Mouse (Mus musculus) monocyte, adult 2 months (primary cell): ENCODE measurements around the gene Numb.
"Not testable (repeated sequence)": the region's sequence is repeated elsewhere in the genome, so short reads cannot be mapped to it uniquely, and the experiment has no call there.

ENCODE experiments used
- DNase-seq, 2 experiments: peaks; one replicate each; pipeline ENCODE4 v3.0.0; 2022; ENCODE audit warnings: low spot score in 2 of 2, low read depth in 1 of 2

Numb gene

DNA sequence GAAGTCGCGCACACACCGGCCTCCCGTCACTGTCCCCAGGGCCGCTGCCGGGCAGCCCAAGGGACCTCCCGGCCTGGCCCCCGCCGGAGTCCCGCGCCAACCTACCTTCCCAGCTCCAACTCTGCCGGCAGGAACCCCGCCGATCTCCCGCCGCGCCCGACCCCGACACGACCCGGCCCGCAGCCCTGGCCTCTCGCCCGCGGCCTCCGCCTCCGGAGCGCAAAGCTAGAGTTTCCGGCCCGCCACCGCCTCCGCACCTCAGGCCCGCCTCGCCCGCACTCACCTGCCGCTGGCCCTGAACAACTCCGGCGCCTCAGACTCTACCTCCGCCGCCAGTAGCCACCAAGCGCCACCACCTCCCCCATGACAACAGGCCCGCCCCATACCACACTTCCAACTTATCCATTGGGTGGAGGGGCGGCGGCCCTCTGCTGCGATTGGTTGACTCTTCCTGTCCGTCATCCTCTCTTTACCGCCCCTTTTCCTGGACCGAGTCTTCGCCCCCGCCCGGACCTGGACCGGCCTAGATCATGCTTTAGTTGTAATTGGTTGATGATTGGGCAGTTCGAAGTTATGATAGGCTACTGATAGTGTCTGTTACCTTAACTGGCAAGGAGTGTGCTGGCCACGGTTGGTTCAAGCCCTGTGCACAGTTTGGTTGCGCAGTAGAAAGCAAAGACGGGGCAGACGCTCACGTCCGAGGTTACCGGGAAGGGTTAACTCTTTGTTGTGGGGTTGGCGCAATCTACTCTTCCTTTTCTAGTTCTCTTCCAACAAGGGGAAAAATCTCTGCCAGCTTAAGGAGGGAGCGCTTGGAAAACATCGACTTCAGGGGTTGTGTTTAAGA, at the start of gene Numb:
Numb (minus strand) TSS at position 400 of the 847 bp plus-strand sequence.
- peak; percentile 95 to 96 for DNase-seq

DNA sequence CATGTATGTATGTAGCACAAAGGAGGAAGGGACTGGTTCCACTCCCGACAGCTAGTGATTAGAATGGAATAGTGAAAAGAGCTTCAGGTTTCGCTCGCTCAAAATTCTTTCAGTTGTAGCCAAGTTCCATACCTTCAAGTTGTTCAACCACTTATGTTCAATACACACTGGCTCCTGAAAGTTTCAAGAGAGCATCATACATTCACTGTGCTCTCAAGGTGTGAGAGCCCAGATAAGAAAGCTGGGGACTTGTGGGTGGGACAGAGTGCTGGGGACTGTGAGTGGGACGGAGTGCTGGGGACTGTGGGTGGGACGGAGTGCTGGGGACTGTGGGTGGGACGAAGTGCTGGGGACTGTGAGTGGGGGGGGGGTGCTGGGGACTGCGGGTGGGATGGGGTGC, 43.5 kb upstream of the Numb start:
- no peak for DNase-seq

DNA sequence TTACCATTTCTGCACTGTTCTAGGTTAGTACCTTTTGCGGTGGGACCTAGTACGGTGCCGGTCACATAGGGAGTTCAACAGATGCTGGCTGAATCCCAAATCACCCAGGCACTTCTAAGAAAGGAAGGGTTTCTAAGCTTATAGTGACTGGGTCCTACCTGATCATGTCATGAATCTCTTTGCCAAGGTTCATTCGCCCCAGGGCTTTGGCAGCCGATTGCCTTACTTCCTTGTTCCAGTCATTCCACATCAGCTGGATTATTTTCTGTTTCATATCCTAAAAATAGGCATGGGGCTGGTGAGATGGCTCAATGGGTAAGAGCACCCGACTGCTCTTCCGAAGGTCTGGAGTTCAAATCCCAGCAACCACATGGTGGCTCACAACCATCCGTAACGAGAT, 36.5 kb upstream of the Numb start:
- DNase-seq: no peak

DNA sequence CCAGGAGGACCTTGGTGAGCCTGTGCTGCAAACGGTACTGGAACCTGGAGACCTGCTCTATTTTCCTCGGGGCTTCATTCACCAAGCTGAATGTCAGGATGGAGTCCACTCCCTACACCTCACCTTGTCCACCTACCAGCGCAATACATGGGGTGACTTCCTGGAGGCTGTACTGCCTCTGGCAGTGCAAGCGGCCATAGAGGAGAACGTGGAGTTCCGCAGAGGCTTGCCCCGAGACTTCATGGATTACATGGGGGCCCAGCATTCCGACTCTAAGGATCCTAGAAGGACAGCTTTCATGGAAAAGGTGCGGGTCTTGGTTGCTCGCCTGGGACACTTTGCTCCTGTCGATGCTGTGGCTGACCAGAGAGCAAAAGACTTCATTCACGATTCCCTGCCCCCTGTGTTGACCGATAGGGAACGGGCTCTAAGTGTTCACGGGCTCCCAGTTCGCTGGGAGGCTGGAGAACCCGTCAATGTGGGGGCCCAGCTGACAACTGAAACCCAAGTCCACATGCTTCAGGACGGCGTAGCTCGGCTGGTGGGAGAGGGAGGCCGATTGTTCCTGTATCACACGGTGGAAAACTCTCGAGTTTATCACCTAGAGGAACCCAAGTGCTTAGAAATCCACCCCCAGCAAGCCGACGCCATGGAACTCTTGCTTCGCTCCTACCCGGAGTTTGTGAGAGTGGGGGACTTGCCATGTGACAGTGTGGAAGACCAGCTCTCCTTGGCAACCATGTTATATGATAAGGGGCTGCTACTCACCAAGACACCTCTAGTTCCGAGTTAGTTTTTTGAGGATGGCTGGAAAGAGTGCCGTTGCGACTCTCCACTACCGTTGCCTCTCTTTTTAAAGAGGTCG, 30.2 kb upstream of the Numb start:
- DNase-seq: no peak

DNA sequence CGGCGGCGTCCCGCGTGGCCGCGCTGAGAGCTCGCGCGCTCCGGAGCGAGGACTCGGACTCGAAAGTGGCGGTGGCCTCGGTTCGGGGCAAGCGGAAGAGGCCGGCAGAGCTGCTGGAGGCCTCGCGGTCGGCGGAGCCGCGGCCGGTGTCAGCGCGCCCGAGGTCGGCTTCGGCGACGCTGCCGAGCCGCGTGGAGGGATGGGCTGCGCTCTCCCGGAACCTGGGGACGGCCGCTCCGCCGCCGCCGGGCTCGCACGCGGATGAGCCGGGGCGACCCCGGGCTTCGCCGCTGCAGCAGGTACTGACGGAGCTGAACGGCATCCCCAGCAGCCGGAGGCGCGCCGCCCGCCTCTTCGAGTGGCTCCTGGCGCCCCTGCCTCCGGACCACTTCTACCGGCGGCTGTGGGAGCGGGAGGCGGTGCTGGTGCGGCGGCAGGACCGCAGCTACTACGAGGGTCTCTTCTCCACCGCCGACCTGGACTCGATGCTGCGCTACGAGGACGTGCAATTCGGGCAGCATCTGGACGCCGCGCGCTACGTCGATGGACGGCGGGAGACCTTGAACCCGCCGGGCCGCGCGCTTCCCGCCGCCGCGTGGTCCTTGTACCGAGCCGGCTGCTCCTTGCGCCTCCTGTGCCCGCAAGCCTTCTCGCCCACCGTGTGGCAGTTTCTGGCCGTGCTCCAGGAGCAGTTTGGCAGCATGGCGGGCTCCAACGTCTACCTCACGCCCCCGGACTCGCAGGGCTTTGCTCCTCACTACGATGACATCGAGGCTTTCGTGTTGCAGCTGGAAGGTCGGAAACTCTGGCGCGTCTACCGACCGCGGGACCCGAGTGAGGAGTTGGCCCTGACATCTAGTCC, 29.3 kb upstream of the Numb start:
- DNase-seq: no peak

DNA sequence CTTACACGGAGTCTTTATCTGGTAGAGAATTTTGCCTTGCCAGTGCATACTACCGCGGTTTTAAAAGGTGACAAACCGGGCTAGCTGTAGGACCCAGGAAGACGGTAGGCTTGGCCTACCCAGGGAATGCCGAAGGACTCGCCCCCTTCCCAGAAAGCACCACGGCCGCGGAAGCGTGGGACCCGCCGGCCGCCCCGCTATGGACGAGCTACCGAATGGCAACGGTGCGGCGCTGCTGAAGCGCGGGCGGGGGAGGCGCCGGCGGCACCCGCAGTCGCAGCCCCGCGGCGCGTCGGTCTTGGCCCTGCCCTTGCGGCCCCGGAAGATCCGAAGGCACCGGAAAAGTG, 28.7 kb upstream of the Numb start, which contains the start of gene Riox1:
Riox1 (plus strand) TSS at position 116 of the 347 bp plus-strand sequence.
- peak in 1 of 2 experiments; percentile 28 for DNase-seq

DNA sequence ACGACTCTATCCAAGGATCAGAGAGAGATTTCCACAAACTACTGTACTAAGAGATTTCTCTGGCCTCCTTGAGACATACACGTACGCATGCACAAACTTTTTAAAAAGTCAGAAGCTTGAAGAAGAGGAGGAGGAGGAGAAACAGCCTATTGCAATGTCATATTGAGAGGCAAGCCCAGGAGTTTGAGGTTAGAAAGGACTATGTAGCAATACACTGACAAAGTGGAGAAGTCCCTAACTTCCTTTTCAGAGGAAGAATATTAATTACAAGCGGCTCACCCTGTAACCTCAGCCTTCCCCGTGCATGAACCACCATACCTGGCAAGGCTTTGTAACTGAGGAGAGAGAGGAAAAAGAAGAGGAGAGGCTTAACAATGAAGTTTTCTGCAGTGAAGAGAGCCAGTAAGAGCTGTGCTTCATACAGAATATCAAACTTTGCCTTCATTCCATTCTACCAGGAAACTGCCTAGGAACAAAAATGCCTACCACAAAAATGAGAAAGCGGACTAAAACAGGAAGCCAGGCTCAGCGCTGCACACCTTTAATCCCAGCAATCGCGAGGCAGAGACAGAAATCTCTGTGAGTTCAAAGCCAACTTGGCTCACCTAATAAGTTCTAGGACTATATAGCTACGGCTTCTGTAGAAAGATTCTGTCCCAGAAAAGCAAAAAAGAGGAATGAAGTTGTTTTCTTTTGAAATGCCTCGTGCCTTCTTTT, 28.2 kb upstream of the Numb start:
- DNase-seq: no peak

DNA sequence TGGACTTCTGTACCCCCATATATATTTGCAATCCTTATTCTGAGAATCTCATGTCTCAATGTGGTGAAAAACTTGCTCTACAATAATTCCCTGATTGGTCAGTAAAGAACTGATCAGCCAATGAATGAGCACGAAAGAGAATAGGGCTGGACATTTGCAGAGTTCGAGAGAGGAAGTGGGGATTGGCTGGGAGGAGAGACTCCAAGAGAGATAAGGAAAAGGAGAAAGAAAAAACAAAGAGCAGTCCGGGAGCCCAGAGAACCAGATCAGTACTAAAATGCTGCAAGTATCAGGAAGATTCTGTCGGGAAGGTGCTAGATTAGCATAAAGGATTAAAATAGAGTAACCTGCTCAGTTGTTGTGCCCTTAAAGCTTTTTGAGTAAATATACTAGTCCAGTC, 27.3 kb upstream of the Numb start:
- DNase-seq: no peak

DNA sequence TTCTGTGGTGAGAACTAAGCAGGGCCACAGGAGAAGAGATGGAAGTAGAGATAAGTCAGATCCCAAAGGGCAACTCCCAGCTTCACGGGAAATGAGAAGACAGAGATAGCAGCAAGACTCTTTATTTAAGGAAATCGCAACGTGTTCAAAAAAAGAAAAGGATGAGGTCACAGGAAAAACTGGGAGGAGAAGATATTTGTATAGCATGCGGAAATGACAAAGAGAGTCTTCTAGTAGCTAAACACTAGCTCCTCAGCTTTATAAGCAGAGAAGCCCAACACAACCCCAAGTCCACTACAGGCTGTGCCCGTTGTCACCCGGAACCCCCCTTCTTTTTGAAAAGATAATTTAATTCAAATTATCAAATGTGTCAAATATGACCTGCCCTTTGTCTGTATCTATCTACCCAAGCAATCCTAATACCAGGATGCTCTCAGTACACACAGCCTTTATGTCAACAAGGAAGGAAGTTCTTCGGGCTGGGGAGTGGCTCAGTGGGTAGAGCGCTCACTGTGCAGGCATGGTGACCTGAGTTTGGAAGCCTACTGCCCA, 25.6 kb upstream of the Numb start:
- DNase-seq: no peak

DNA sequence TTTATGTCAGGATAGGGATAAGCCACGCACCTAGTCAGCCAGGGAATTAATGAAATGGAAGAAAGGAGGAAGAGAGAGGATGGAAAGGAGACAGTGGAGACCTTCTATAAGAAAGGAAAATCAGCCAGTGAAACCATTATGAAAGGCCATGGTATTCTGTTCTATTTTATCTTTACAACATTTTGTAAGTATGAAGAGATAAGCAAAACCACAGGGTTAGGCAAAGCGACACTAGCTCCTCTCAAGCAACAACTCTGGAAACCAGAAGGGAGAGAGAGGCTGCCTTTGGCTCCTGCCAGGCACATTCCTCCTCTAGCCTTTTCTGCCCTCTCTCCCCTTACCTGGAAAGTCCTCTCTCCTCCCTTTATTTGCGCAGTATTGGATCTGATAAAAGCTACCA, 20.2 kb upstream of the Numb start:
- no peak for DNase-seq

DNA sequence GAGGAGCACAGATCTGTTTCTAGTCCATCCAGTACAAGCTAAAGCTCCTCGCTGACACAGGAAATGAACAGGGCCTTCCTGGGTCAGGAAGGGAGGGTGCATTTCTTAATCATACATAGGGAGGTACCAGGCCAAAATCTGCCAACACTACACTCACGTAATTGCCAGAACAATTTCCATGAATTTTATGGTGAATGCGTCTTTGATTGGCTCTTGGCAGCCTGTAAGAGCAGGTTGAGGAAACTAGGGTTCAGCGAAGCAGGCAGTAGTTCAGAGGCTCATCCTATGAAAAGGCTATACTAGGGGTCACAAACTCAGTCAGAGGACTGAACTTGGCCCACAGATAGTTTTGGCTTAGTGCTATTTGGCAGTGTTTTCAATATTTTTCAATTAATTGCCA, 18.3 kb upstream of the Numb start:
- DNase-seq: no peak

DNA sequence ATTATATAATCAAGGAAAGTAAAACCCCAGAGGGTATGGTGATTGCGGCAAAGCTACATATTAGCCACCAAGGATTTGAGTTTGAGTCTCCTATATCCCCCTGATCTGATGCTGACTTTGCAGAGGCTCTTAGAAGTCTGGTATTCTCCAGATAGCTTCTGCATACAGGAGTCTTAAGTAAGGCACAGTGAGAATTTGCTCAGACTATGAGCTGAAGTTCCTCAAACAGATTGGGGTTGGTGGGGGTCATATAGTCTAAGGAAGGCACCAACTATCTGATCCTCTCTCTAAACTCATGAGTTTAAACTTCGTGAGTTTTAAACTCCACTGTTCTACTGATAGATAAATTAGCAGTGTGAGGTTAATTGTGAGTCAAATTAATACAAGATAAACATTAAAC, 17.6 kb upstream of the Numb start:
- no peak for DNase-seq

DNA sequence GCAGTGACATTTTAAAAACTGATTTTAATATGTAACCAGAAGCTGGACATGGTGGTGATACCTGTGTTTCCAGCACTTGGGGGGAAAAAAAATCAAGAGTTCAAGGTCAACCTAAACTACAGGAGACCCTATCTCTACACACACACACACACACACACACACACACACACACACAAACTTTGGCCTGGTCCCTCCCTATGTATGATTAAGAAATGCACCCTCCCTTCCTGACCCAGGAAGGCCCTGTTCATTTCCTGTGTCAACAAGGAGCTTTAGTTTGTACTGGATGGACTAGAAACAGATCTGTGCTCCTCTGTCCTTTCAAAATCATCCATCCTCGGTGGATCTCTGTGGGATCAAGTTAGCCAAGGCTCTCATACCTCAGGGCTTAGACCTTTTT, 16.9 kb upstream of the Numb start:
- DNase-seq: not testable (repeated sequence)

DNA sequence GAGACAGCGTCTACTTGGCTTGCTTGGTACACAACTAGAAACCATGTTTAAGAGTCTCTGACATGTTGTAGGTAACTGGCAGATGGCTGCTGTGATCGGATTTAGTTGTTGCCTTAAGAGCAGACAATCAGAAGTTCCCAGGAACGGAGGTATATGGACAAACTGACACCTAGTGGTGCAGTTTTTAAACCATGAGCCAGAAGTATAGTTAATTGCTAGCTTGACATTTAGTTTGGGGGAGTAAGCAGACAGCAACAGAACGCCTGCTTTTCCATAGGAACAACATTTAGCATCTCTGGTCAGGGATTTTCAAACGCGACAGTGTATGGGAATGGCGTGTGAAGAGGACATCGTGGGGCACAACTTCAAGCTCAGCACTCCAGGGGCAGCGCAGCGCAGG, 15.9 kb upstream of the Numb start:
- no peak for DNase-seq

DNA sequence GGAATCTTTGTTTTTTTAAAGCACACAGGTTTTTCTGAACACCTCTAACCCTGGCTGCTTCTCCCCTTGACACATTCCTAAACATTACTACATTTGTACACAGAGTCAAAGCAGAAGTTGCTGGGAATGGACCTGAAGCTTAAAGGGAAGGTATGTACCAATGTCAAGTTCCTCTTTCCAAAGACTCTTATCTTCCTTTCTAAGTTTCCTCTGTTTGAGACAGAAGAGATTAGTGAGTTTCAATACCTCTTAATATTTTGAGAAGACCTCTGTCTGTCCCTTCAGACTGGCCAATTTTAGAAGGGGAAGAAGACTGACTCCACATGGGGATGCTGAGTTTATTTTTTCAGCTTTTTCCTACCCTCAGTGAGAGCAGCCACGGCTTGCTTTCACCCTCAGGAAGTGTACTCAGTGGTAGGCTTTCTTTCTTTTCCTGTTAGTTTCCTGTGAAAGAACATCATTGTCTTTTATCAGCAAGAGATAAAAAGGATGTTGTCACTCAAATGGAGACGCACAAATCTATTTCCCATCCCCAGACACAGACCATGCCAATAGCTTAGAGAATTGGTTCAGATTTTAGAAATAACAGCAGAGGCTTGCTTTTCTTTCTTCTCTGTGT, 7.6 kb upstream of the Numb start:
- DNase-seq: no peak

DNA sequence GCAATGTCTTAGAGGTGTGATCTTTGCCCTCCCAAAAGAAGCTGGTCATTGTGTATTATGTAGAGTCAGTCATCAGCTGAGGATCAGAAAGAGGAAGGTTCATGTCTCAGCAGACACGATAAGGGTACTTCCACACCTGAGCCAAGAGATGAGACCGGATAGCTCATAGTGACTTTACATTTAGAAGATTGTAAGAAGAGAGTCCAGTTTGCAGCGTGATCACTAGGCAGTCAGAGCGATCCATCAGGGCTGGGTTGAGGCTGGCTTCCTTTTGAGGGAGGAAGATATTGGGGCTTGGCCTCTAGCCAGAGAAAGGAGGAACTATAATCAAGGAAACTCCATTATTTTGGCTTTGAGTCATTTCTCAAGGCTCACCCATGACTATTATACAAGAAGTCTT, 6.0 kb upstream of the Numb start:
- DNase-seq: no peak

DNA sequence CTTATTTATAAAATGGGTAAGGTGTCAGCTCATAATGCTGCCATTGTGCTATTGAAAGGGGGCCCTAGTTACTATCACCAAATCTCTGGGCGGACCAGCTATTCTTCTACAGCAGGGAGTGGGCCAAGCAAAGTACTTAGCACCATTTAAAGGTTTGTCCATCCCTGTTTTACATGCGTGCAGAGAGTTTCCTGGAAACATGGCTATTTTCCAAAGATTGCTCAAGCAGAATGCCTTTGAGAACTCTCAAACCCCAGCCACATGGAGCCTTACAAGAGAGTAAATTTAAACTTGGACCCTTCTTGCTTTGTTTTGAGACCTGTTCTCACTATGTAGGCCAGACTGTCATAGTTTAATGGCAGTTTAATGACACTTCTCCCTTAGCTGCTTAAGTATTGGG, 4.3 kb upstream of the Numb start:
- no peak for DNase-seq

DNA sequence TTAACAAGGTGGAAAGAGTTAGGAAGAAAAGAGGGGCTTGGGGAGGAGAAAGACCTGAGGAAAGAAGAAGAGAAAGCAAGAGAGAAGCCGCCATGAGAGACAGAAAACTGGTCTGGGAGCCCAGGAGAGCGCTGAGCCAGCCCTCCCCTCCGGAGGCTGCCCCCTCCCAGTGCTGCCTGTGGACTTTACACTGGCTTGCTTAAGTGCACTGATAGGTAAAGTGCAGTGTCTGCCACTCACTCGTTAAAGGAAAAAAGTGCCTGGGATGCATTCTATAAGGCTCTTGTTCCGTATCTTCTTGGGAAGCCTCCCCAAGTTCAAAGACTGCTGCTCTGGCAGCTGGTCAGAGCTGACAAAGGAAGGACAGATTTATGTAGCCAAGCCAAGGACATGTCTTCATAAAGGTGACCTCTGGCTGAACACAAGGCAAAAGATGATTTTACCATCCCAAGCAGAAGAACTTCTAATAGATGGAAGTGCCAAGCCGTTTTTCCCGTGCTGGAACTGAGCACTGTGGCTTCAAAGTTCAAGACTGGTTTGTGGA, 3.5 kb upstream of the Numb start:
- no peak for DNase-seq

DNA sequence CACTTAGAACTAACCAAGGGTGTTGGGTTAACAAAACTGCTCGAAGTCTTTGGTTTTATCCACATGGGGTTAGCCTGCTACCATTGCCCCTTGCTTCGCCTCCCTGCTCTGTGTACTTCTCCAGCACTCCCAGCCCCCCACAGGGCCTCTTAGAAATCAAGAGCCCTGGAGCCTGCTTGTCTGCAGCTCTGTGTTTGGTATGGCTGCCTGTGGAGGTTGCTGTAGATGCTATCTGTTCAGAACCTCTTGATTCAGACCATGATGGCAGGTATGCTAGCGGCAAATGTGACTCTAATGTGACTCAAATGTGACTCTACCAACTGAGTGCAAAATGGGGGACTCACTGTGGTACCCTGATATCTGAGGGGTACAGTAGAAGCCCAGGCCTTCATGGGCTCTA, 2.6 kb upstream of the Numb start:
- DNase-seq: no peak

DNA sequence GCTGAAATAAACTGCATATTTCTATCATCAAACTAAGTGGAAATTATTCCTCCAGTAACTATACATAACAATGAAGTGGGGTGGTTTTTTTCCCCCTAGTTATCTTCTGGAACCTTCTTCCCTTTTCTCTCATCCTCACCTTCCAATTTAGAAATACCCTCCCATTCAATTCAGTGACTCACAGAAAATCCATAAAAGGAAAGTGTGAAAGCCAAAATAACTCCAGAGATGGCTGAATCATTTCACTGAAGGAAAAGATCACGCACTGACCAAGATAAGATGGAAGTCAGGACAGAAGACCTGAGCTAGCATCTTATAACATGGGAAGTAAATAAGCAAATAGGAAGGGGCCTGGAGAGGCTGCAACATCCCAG, 1.7 kb upstream of the Numb start:
- DNase-seq: no peak
